Mouse (Mus musculus): ENCODE measurements around the gene Wasf3. TPM values are rescaled to one million over a fixed set of nuclear protein-coding genes. Genes with fewer than 3 reads are reported as not detected.

Wasf3 gene
- polyA plus RNA-seq, 1 experiment from 2014 or later, result 7.2 TPM

DNA sequence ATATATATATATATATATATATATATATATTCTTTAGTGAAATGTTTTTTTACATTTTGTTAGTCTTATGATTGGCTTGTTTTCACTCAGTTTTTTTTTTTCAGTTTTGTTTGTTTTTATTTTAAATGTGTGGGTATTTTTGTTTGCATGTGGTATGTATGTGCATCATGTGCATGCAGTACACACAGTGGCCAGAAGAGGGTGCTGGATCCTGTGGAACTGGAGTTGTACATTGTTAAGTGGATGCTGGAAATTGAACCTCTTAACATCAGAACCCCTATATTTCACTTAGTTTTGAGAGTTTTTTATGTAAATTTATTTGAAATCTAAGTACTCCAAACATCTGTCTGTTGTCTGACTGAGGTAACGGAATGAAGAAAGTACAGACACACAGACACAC, 21.3 kb downstream of the Wasf3 start:
- Histone ChIP-seq H3K9ac (no peak overlapping the region), H3K4me2 (no peak overlapping the region), H3K4me1 (peaks cover 22% of the 10 kb centered on the region), H3K27ac (no peak overlapping the region), H3K27me3 (no peaks in the 10 kb centered on the region), H3K4me3 (replicated peaks) (no peak overlapping the region), H3K9me3 (no peaks in the 10 kb centered on the region), H3K36me3 (replicated peaks) (no peaks in the 10 kb centered on the region)
- 96% methylated on average over 1 of the region's 1 CpGs for WGBS
- no peak for ATAC-seq (ENCODE audit: low FRiP score)

DNA sequence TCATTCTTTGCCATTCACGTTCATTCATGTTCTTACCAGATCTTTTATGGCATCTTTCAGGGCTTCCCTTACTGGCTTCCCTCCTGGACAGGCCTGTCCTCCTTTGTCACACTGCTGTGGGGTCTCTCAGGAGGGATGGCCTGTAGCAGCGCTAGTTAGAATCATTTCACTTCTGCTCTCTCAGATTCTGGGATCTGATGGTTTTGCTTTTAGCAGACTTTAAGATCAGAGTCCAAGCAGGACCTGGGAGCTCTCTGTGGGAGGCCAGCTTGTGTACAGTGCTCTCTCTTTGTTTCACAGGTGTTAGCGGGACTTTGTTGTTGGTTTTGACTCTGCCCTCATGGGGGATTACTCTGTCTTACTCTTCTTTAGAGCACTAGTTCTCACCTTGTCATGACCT, 23.0 kb downstream of the Wasf3 start:
- Histone ChIP-seq H3K36me3 (replicated peaks) (no peaks in the 10 kb centered on the region), H3K4me1 (peaks cover 24% of the 10 kb centered on the region), H3K4me2 (no peak overlapping the region), H3K27me3 (no peaks in the 10 kb centered on the region), H3K9ac (no peak overlapping the region), H3K4me3 (replicated peaks) (no peak overlapping the region), H3K9me3 (no peaks in the 10 kb centered on the region), H3K27ac (no peak overlapping the region)
- no peak for ATAC-seq (ENCODE audit: low FRiP score)
- WGBS, result 43% methylated on average over 3 of the region's 3 CpGs

DNA sequence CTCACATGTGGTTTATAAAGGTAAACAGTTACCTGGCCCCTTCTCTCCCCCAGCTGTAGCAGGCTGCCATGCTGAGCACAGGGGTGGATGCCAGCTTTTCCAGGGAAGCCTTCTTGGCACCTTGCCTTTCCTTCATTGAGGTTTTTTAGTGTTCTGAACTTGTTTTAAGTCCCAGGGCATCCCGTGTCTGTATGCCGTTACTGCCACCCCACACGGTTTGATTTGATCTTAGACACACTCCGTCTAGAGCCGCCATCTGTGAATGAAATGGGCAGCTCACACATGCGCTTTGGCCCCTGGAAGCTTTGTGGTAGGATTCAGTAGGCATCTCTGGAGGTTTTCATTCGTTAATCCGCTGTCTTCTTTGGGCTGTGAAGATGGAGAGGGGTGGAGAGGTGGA, 23.8 kb downstream of the Wasf3 start:
- no peaks in the 10 kb centered on the region for H3K36me3 ChIP-seq (replicated peaks)
- no peaks in the 10 kb centered on the region for H3K27me3 ChIP-seq
- H3K4me1 ChIP-seq, result peaks cover 32% of the 10 kb centered on the region
- H3K4me2 ChIP-seq, result no peak overlapping the region
- 74% methylated on average over 8 of the region's 8 CpGs for WGBS
- ATAC-seq (ENCODE audit: low FRiP score), result no peak
- H3K9ac ChIP-seq, result no peak overlapping the region
- no peak overlapping the region for H3K27ac ChIP-seq
- H3K4me3 ChIP-seq (replicated peaks), result no peak overlapping the region
- H3K9me3 ChIP-seq, result no peaks in the 10 kb centered on the region

DNA sequence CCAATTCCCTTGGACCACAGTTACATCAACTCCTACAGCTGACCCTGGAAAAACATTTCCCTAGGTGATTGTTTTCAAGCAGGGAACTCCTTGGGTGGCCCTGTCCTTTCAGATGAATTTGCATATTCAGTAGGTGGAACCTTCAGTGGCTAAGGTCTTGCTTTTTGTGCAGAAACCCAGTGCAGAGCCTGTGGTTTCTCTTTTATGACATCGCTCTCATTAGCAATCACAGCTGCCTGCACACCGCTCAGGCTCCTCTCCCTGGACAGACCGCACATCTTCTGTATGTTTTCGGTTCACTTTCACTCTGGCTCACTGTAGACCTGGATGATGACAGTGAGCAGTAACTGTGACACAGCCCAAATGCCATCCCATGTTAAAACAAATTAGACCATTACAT, 26.0 kb downstream of the Wasf3 start:
- peaks cover 35% of the 10 kb centered on the region for H3K4me1 ChIP-seq

DNA sequence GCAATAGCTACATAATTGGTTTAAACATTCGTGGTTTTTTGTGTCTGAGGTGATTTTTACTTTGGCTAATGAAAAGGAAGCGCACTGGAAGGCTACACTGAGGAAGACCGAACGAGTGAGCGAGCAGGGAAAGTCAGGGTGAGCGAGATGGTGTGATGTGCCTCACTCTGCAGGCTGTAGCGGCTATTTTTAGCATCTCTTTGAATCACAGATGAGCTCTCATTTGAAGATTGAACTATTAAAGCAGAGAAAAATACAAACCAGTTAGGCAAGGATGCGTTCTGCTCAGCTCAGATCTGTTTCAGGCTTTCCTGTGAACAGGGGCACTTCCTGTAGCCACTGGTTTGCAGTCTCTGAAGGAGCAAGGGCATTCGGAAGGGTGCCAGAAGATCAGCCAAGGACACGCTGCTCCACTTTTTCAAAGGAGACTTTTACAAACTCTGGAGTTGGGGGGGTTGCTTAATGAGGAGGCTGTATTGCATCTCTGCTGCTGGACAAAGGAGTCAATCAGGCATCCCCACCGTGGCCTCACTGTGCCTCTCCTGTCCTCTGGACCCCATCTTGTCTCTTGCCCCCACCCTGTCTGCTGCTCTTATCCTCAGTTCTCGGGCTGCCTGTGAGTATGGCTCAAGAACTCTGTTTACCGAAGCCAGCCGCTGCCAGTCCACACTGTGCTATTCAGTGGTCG, 28.1 kb downstream of the Wasf3 start:
- Histone ChIP-seq H3K9me3 (no peaks in the 10 kb centered on the region), H3K27me3 (no peaks in the 10 kb centered on the region), H3K4me1 (peaks cover 39% of the 10 kb centered on the region), H3K4me2 (no peak overlapping the region), H3K4me3 (replicated peaks) (no peak overlapping the region), H3K9ac (no peak overlapping the region), H3K36me3 (replicated peaks) (no peaks in the 10 kb centered on the region), H3K27ac (peak overlapping the region; percentile 46)
- ATAC-seq (ENCODE audit: low FRiP score), result peak; percentile 12; the same call in 1 of the 2 replicates
- WGBS, result 50% methylated on average over 15 of the region's 15 CpGs

More for the DNA sequence above, 26.0 kb downstream of the Wasf3 start:
- Histone ChIP-seq H3K36me3 (replicated peaks) (no peaks in the 10 kb centered on the region), H3K27me3 (no peaks in the 10 kb centered on the region), H3K27ac (0 out of 2 replicates have a peak overlapping the region, but pooled peaks have one; percentile 13), H3K4me2 (no peak overlapping the region), H3K9ac (no peak overlapping the region), H3K4me3 (replicated peaks) (no peak overlapping the region), H3K9me3 (no peaks in the 10 kb centered on the region)
- no peak for ATAC-seq (ENCODE audit: low FRiP score)
- WGBS, result 60% methylated on average over 4 of the region's 4 CpGs

DNA sequence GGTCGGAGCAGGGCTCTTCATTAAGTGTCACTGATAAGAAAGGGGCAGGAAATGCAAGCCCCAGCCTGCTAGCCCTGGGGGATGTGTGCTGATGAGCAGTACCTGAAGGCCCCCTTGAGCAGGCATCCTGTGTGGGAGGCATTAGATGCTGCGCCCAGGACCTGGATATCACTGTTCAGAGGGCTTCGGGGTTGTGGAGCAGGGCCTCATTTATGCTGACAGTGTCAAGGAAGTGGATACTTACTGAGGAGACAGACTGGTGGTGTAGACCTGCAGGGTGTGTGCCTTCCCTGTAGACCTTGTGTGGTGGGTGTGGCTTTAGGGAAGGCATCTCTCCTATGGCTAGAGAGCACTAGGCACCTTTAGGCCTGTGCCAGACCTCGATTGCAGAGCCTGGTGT, 29.8 kb downstream of the Wasf3 start:
- 91% methylated on average over 4 of the region's 4 CpGs for WGBS
- Histone ChIP-seq H3K9me3 (no peaks in the 10 kb centered on the region), H3K4me1 (peaks cover 32% of the 10 kb centered on the region), H3K4me2 (no peak overlapping the region), H3K36me3 (replicated peaks) (no peaks in the 10 kb centered on the region), H3K27ac (no peak overlapping the region), H3K27me3 (no peaks in the 10 kb centered on the region), H3K9ac (no peak overlapping the region), H3K4me3 (replicated peaks) (no peak overlapping the region)
- ATAC-seq (ENCODE audit: low FRiP score), result no peak

DNA sequence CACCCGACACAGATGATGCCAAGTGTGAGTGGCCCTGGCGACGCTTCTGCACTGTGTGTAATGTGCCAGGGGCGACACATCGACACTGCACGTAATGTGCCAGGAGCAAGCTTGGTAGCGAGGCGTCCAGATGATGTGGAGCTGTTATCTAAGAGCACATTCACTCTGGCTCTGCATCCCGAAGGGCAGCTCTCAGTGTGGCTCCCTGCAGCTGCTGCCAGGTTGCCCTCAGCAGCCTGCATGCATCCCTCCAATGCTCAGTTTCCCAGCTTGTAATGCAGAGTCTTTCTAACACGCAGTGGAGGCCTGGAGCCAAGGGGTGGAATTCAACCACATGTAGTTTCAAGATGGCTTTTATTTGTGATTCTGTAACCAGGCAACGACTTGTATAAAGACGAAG, 30.4 kb downstream of the Wasf3 start:
- Histone ChIP-seq H3K27ac (no peak overlapping the region), H3K36me3 (replicated peaks) (no peaks in the 10 kb centered on the region), H3K9me3 (no peaks in the 10 kb centered on the region), H3K9ac (no peak overlapping the region), H3K4me2 (no peak overlapping the region), H3K4me3 (replicated peaks) (no peak overlapping the region), H3K27me3 (no peaks in the 10 kb centered on the region), H3K4me1 (peaks cover 31% of the 10 kb centered on the region)
- ATAC-seq (ENCODE audit: low FRiP score), result no peak
- 86% methylated on average over 12 of the region's 12 CpGs for WGBS

DNA sequence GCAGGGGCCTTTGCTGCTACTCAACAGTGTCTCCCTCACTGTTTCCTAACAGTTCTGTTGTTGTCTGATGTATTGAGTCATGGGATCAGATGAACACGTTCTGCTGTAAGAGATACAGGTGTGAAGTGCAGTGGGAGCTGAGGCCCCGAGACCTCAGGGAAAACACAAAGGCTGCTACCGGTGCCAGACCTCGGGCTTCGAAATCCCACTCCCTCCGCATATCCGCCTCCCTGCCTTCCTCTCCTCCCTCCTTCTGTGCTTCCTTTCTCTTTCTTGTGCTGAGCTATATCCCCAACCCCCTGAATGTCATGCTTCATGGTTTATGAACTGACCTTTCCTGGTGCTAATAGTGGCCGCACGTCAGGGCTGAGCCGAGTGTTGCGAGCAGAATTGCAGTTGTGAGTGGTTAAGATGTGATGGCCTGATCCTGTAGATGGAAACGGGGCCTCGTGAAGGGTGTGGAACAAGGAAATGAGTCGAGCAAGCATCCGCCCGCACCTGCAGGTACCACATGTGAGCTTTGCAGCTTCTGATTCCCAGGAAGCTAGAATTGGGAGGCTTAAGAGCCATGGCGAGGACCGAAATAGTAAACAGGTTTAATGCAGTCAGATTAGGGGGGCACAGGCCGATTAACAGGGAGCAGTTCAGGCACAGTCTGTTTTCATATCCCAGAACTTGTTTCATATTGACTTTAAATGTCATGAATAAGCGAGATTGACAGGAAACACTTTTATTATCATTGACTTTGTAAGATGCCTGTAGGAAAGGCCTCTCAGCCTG, 31.7 kb downstream of the Wasf3 start:
- H3K4me2 ChIP-seq, result no peak overlapping the region
- H3K27me3 ChIP-seq, result no peaks in the 10 kb centered on the region
- ATAC-seq (ENCODE audit: low FRiP score), result no peak
- H3K36me3 ChIP-seq (replicated peaks), result no peaks in the 10 kb centered on the region
- no peak overlapping the region for H3K9ac ChIP-seq
- no peak overlapping the region for H3K4me3 ChIP-seq (replicated peaks)
- H3K27ac ChIP-seq, result no peak overlapping the region
- peaks cover 19% of the 10 kb centered on the region for H3K4me1 ChIP-seq
- H3K9me3 ChIP-seq, result no peaks in the 10 kb centered on the region
- WGBS, result 85% methylated on average over 20 of the region's 20 CpGs

DNA sequence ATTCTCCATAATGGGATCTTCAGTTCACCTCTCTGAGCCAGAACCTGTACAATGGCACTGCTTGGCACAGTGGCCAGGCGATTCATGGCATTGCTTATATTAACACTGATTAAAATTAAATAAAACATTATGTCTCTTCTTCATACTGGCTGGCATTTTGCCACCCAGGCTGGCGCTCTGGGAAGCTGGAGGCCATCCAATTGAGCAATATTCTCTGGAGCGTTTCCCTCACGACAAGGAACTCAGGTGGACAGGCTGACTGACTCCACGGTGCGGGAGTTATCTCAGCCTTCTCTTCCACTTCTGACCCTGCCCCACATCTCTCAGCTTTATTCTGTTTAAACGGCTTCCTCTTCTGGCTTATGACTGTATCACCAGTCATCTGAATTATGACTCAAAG, 33.3 kb downstream of the Wasf3 start:
- ATAC-seq (ENCODE audit: low FRiP score), result no peak
- H3K4me1 ChIP-seq, result peaks cover 12% of the 10 kb centered on the region
- no peak overlapping the region for H3K4me2 ChIP-seq
- H3K9ac ChIP-seq, result no peak overlapping the region
- no peaks in the 10 kb centered on the region for H3K27me3 ChIP-seq
- H3K36me3 ChIP-seq (replicated peaks), result no peaks in the 10 kb centered on the region
- no peaks in the 10 kb centered on the region for H3K9me3 ChIP-seq
- H3K27ac ChIP-seq, result no peak overlapping the region
- 82% methylated on average over 7 of the region's 7 CpGs for WGBS
- H3K4me3 ChIP-seq (replicated peaks), result no peak overlapping the region

DNA sequence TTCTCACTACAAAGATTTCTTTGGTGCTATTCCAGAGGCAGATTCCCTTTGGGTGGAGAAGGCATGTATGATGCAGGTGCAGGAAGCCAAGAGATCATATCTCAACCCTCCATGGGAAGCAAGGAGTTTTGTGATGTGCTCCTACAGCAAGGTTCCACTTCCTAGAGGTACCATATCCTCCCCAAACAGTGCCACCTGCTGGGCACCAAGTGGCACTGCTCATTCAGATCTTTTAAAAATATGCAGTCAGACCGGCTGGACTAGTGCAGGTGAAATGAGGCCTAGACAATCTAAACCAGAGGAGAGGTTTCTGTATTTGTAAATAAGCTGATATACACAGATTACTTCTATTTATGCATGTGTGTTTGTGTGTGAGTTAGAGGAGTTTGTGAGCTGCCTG, 35.3 kb downstream of the Wasf3 start:
- no peak overlapping the region for H3K9ac ChIP-seq
- no peak overlapping the region for H3K27ac ChIP-seq
- no peaks in the 10 kb centered on the region for H3K36me3 ChIP-seq (replicated peaks)
- no peak overlapping the region for H3K4me3 ChIP-seq (replicated peaks)
- no peaks in the 10 kb centered on the region for H3K9me3 ChIP-seq
- H3K4me2 ChIP-seq, result no peak overlapping the region
- ATAC-seq (ENCODE audit: low FRiP score), result no peak
- no peaks in the 10 kb centered on the region for H3K27me3 ChIP-seq
- peaks cover 6% of the 10 kb centered on the region; the same call in 1 of the 2 replicates for H3K4me1 ChIP-seq
- WGBS, result 65% methylated on average over 1 of the region's 1 CpGs

DNA sequence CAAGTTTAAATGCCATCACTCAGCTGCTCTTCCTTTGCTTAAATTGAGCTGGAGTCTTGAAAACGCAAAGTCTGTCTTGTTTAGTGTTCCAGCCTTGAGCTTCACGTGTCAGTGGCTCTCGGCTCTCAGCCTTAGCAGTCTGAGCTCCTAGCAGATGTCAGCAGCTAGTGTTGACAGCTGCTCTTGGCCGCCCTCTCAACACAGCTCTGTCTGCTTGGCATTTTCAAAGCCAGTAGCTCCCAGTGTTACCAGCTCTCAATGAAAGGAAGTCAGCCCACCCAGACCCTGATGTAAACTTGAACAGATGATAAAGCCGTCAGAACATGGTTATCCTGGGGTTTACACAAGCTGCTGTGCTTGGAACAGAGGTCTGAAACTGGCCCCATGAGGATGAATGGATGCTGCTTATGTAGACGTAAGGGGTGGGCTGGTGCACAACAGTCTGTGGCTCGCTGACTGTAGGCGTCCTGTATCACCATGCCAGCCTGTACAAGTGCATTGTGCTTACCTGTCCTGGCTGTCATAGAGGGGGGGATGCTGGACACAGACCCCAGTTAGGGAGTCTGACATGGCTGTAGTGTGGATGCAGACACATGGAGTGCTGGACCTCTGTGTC, 40.0 kb downstream of the Wasf3 start:
- Histone ChIP-seq H3K4me2 (no peak overlapping the region), H3K27me3 (no peaks in the 10 kb centered on the region), H3K4me1 (no peaks in the 10 kb centered on the region), H3K27ac (no peak overlapping the region), H3K9me3 (no peaks in the 10 kb centered on the region), H3K36me3 (replicated peaks) (no peaks in the 10 kb centered on the region), H3K9ac (no peak overlapping the region), H3K4me3 (replicated peaks) (no peak overlapping the region)
- no peak for ATAC-seq (ENCODE audit: low FRiP score)
- 79% methylated on average over 8 of the region's 8 CpGs for WGBS

DNA sequence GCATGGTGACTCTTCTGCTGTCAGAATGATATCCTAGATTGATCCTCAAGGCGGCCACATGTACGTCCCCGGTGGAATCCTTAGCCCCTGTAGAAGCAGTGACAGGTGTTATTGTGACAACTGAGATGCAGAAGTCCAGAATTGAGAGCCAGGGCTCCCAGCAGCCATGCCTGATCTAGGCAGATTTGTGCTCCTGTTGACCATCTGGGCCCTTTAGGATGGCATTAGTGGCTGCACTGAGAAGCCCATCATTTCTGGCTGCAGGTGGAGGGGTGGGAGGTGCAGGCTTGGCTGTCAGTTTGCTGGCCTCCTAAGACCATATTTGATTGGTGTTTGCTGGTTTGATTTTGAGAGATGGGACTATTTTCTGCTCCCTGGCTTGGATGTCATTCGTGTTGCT, 40.9 kb downstream of the Wasf3 start:
- Histone ChIP-seq H3K27me3 (no peaks in the 10 kb centered on the region), H3K9ac (no peak overlapping the region), H3K27ac (no peak overlapping the region), H3K9me3 (no peaks in the 10 kb centered on the region), H3K4me1 (no peaks in the 10 kb centered on the region), H3K4me2 (no peak overlapping the region), H3K36me3 (replicated peaks) (no peaks in the 10 kb centered on the region), H3K4me3 (replicated peaks) (no peak overlapping the region)
- WGBS, result 93% methylated on average over 4 of the region's 4 CpGs
- ATAC-seq (ENCODE audit: low FRiP score), result no peak

All from forebrain, embryonic 12.5 days (tissue).